Mouse (Mus musculus) hindbrain, embryonic 10.5 days (tissue): ENCODE measurements around the gene Cyp4f16. TPM values are rescaled to one million over a fixed set of nuclear protein-coding genes. Genes with fewer than 3 reads are reported as not detected.
"Not testable (repeated sequence)": the region's sequence is repeated elsewhere in the genome, so short reads cannot be mapped to it uniquely, and the experiment has no call there.

Source experiments
- DNase-seq: peaks from one replicate; pipeline ENCODE4 v3.0.0-alpha.2; 2017; ENCODE audit warnings: low spot score
- H3K27ac ChIP-seq: fragments of 300-500 bp; sonication (generic); 2 replicates; pipeline ENCODE4 v1.5.1; 2016; ENCODE audit warnings: mild to moderate bottlenecking, moderate library complexity
- H3K27me3 ChIP-seq: fragments of 300-500 bp; sonication (generic); 2 replicates; pipeline ENCODE4 v1.6.1; 2016; ENCODE audit warnings: mild to moderate bottlenecking; ENCODE audit not compliant: poor library complexity, insufficient read depth, severe bottlenecking
- H3K36me3 ChIP-seq: fragments of 300-500 bp; sonication (generic); 2 replicates; pipeline ENCODE4 v1.6.1; 2016; ENCODE audit warnings: mild to moderate bottlenecking, moderate library complexity
- H3K4me1 ChIP-seq: fragments of 300-500 bp; sonication (generic); replicated peaks from 2 replicates; pipeline ENCODE4 v1.6.1; 2016; ENCODE audit warnings: mild to moderate bottlenecking
- H3K4me3 ChIP-seq: fragments of 300-500 bp; sonication (generic); 2 replicates; pipeline ENCODE4 v1.5.1; 2016; ENCODE audit warnings: mild to moderate bottlenecking, moderate library complexity
- H3K9me3 ChIP-seq: fragments of 300-500 bp; sonication (generic); 2 replicates; pipeline ENCODE4 v1.6.1; 2016; ENCODE audit warnings: mild to moderate bottlenecking, moderate library complexity
- WGBS: fragments of 180-500 bp; shearing (Covaris S2); methylation state at CpG from one replicate; pipeline ENCODE4 v1.1.7; 2016; 5-methylcytosine and 5-hydroxymethylcytosine counted together
- polyA plus RNA-seq: library from polyadenylated mRNA; unstranded; fragments of >200 nt; fragmentation: Nextera tagmentation; extraction: Ambion mirVana; gene quantifications from 2 replicates; pipeline ENCODE4 v1.2.1, GENCODE M21; 2016

Gene Cyp4f16
- polyA plus RNA-seq = 12.9 and 14.4 TPM in 2 replicates

- Histone ChIP-seq H3K4me3 (peak within 1 kb of the TSS; percentile 49), H3K27ac (peak within 1 kb of the TSS; percentile 66; the same call in 1 of the 2 replicates), H3K4me1 (peaks cover 12% of the 10 kb centered on the region)
- not testable (repeated sequence) for H3K27me3 ChIP-seq, H3K9me3 ChIP-seq, H3K36me3 ChIP-seq
- 14% methylated on average over 5 of the region's 5 CpGs for WGBS
- DNase-seq = peak; percentile 67
Measured at GRCm38 (mm10) chr17:32536051-32536866, at the start of gene Cyp4f16. Gene Cyp4f16, plus strand, starts transcription at chr17:32536558.

- DNase-seq = peak; percentile 63
- Histone ChIP-seq H3K9me3 (peaks cover 9% of the 10 kb centered on the region), H3K27ac (peak overlapping the region; percentile 59), H3K4me1 (peaks cover 6% of the 10 kb centered on the region; the same call in 1 of the 2 replicates), H3K36me3 (no peaks in the 10 kb centered on the region), H3K27me3 (peaks cover 22% of the 10 kb centered on the region), H3K4me3 (peak overlapping the region; percentile 49)
- WGBS = 7% methylated on average over 30 of the region's 30 CpGs
Measured at GRCm38 (mm10) chr17:32492349-32492980, 43.9 kb upstream of the Cyp4f16 start.

GRCm38 (mm10) chr17:32494601-32495000 lies 41.8 kb upstream of the Cyp4f16 start:
- DNase-seq = peak; percentile 45
- 67% methylated on average over 1 of the region's 1 CpGs for WGBS
- H3K4me1 ChIP-seq = peaks cover 6% of the 10 kb centered on the region; the same call in 1 of the 2 replicates

GRCm38 (mm10) chr17:32500511-32500910 lies 35.8 kb upstream of the Cyp4f16 start:
- H3K4me1 ChIP-seq, H3K27ac ChIP-seq, H3K36me3 ChIP-seq, H3K4me3 ChIP-seq, H3K9me3 ChIP-seq, DNase-seq, H3K27me3 ChIP-seq: not testable (repeated sequence)
- WGBS = 83% methylated on average over 4 of the region's 4 CpGs

More at GRCm38 (mm10) chr17:32494601-32495000, 41.8 kb upstream of the Cyp4f16 start:
- Histone ChIP-seq H3K27me3 (peaks cover 22% of the 10 kb centered on the region), H3K27ac (no peak overlapping the region), H3K36me3 (no peaks in the 10 kb centered on the region), H3K4me3 (no peak overlapping the region), H3K9me3 (peaks cover 9% of the 10 kb centered on the region)

GRCm38 (mm10) chr17:32501051-32501450 lies 35.3 kb upstream of the Cyp4f16 start:
- Histone ChIP-seq H3K27me3 (no peaks in the 10 kb centered on the region), H3K4me3 (no peak overlapping the region), H3K9me3 (no peaks in the 10 kb centered on the region), H3K36me3 (no peaks in the 10 kb centered on the region), H3K27ac (no peak overlapping the region), H3K4me1 (peaks cover 12% of the 10 kb centered on the region)
- 79% methylated on average over 3 of the region's 3 CpGs for WGBS
- DNase-seq = no peak

GRCm38 (mm10) chr17:32503111-32503510 lies 33.2 kb upstream of the Cyp4f16 start:
- DNase-seq = no peak

GRCm38 (mm10) chr17:32505851-32506728 lies 30.3 kb upstream of the Cyp4f16 start, which contains the start of gene Cyp4f17:
Gene Cyp4f17, plus strand, starts transcription at chr17:32506050.
- 2% methylated on average over 30 of the region's 30 CpGs for WGBS
- H3K27me3 ChIP-seq = no peaks in the 10 kb centered on the region
- peak within 1 kb of the TSS; percentile 92 for H3K27ac ChIP-seq
- H3K4me1 ChIP-seq = peaks cover 22% of the 10 kb centered on the region
- H3K9me3 ChIP-seq = no peaks in the 10 kb centered on the region
- peaks cover 12% of the 10 kb centered on the region; the same call in 1 of the 2 replicates for H3K36me3 ChIP-seq
- peak; percentile 91 for DNase-seq
- peak within 1 kb of the TSS; percentile 68 for H3K4me3 ChIP-seq

More at GRCm38 (mm10) chr17:32503111-32503510, 33.2 kb upstream of the Cyp4f16 start:
- Histone ChIP-seq H3K27me3 (no peaks in the 10 kb centered on the region), H3K27ac (no peak overlapping the region), H3K9me3 (no peaks in the 10 kb centered on the region), H3K4me3 (no peak overlapping the region), H3K36me3 (no peaks in the 10 kb centered on the region), H3K4me1 (peaks cover 22% of the 10 kb centered on the region)
- 80% methylated on average over 2 of the region's 2 CpGs for WGBS

GRCm38 (mm10) chr17:32506729-32507245 lies 29.6 kb upstream of the Cyp4f16 start:
- Histone ChIP-seq H3K4me1 (peaks cover 22% of the 10 kb centered on the region), H3K9me3 (no peaks in the 10 kb centered on the region), H3K4me3 (peak overlapping the region; percentile 68), H3K36me3 (peaks cover 12% of the 10 kb centered on the region; the same call in 1 of the 2 replicates), H3K27me3 (no peaks in the 10 kb centered on the region), H3K27ac (peak overlapping the region; percentile 92)
- peak; percentile 11 for DNase-seq
- 37% methylated on average over 9 of the region's 9 CpGs for WGBS

- no peak overlapping the region for H3K4me3 ChIP-seq
- no peaks in the 10 kb centered on the region for H3K36me3 ChIP-seq
- WGBS = 86% methylated on average over 5 of the region's 5 CpGs
- no peaks in the 10 kb centered on the region for H3K9me3 ChIP-seq
- DNase-seq = no peak
- H3K4me1 ChIP-seq = no peaks in the 10 kb centered on the region
- no peaks in the 10 kb centered on the region for H3K27me3 ChIP-seq
- no peak overlapping the region for H3K27ac ChIP-seq
Measured at GRCm38 (mm10) chr17:32516126-32516525, 20.2 kb upstream of the Cyp4f16 start.

GRCm38 (mm10) chr17:32521981-32522380 lies 14.4 kb upstream of the Cyp4f16 start:
- Histone ChIP-seq H3K27me3 (no peaks in the 10 kb centered on the region), H3K4me1 (no peaks in the 10 kb centered on the region), H3K27ac (no peak overlapping the region), H3K4me3 (no peak overlapping the region), H3K9me3 (no peaks in the 10 kb centered on the region), H3K36me3 (0 out of 2 replicates have a peak, but pooled peaks cover 6% of the 10 kb centered on the region)
- 90% methylated on average over 5 of the region's 5 CpGs for WGBS
- DNase-seq = no peak

GRCm38 (mm10) chr17:32522386-32522785 lies 14.0 kb upstream of the Cyp4f16 start:
- Histone ChIP-seq H3K36me3 (0 out of 2 replicates have a peak, but pooled peaks cover 6% of the 10 kb centered on the region), H3K27me3 (no peaks in the 10 kb centered on the region), H3K4me3 (no peak overlapping the region), H3K4me1 (no peaks in the 10 kb centered on the region), H3K9me3 (no peaks in the 10 kb centered on the region), H3K27ac (no peak overlapping the region)
- DNase-seq = no peak
- WGBS = 88% methylated on average over 4 of the region's 4 CpGs

- Histone ChIP-seq H3K9me3 (no peaks in the 10 kb centered on the region), H3K27ac (no peak overlapping the region), H3K27me3 (no peaks in the 10 kb centered on the region), H3K4me3 (no peak overlapping the region), H3K36me3 (0 out of 2 replicates have a peak, but pooled peaks cover 6% of the 10 kb centered on the region), H3K4me1 (no peaks in the 10 kb centered on the region)
- DNase-seq = no peak
- 88% methylated on average over 5 of the region's 5 CpGs for WGBS
Measured at GRCm38 (mm10) chr17:32522816-32523215, 13.5 kb upstream of the Cyp4f16 start.
